Mouse (Mus musculus): ENCODE measurements around the gene Fcgr1.

DNA sequence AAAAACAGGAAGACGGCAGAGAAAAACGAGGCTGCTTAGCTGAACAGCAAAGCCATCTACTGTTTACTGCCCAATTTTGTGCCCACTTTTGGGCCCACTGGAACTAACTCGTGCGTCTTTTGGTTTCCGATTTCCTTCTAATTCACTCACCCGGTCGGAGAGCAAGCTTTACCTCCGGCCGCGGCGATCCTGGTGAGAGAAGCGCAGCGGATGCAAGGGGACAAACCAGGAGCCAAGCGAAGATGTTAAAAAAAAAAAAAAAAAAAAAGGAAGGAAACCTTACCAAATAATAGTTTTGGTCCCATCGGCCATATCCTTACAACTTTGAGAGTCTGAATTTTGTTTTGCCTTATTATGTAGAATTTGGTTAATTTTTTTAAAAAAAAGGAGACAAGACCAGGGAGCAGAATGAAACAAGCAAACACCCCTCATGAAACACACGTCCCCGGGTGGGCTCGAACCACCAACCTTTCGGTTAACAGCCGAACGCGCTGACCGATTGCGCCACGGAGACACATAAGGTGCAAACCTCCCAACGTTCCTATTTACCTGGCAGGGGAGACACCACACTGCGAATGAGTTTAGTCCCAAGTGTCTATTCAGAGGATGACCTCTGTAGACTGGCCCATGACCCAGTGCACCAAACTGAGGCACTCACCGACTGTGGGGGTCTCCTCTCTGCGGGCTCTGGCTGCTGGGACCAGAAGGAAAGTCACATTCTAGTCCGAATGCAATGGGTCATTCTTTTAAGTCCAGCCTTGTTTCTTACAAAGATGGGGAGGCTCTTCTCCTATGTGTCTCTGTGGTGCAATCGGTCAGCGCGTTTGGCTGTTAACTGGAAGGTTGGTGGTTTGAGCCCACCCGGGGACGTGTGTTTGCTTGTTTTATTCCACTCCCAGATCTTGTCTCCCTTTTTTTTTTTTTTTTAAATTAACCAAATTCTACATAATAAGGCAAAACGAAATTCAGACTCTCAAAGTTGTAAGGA, 40.7 kb upstream of the Fcgr1 start:
- no peak for TF ChIP-seq CTCF (IDR thresholded peaks at IDR 0.05; ENCODE audit: low read depth)
- TF ChIP-seq EP300 (optimal IDR thresholded peaks at IDR 0.05): no peak
